Mouse (Mus musculus) olfactory bulb, adult 2 months (tissue): ENCODE measurements at regions not wholly inside any gene's neighbourhood (a gene's known extent, or its start where the extent isn't known, plus 50 kb on each side); places are given as distances from the start of the nearest gene placed in this dataset.

ENCODE experiments used
- CTCF ChIP-seq: fragments of 200-500 bp; IDR thresholded peaks from 2 replicates; pipeline ENCODE4 v1.5.1; 2012; ENCODE audit warnings: low read depth, mild to moderate bottlenecking, low read length, moderate library complexity; ENCODE audit not compliant: insufficient read depth
- POLR2A ChIP-seq: fragments of 200-500 bp; IDR thresholded peaks from 2 replicates; pipeline ENCODE4 v1.6.1; 2012; ENCODE audit warnings: mild to moderate bottlenecking, low read depth, low read length, moderate library complexity; ENCODE audit not compliant: insufficient read depth

DNA sequence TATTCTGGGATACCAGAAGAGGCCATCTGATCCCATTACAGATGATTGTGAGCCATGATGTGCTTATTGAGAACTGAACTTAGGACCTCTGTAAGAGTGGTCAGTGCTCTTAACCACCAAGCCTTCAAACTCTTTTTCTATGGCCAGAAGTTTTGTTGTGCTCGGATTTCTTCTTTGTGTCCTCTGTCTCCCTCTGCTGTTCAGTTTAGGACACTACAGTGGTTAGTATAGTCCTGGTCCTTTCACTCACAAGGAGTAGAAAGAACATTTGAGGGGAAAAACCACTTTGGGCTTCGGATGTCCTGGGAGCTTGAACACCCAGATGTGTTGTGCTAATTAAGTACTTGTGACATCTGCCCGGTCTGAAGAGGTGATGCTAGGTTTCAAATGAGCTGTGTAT is 310.4 kb upstream of the Stxbp6 start:
- TF ChIP-seq CTCF (no peak), POLR2A (no peak)
